In genomic region chr7:103859076-103859475, GRCm38 (mm10) we compare ENCODE assay signal across 18 mouse cellular contexts. TPM values are rescaled to one million over a fixed set of nuclear protein-coding genes. Genes with fewer than 3 reads are reported as not detected.
DNase-seq lines count a peak whose midpoint lies in the region; ATAC-seq and TF ChIP-seq lines count a peak whose summit lies in the region.
"Had no signal": no experiment of that assay in that cellular context is flagged by ENCODE, and none has a peak within 500 bp of the region (broad histone marks: within the 10 kb centered on the region; RNA-seq: fewer than 3 reads in every experiment).

No protein-coding gene starts in this region.

- H3K27ac ChIP-seq in heart, embryonic 13.5 days (replicated peaks): peak overlapping the region; percentile 61
- peak overlapping the region; percentile 89 for H3K27ac ChIP-seq in liver, postnatal 0 days (ENCODE audit: low read depth)
- H3K27ac ChIP-seq in gastrocnemius, adult 2 months: no peak overlapping the region
- H3K27ac ChIP-seq: embryonic facial prominence, embryonic 10.5 days; left cerebral cortex, adult 2 months; limb, embryonic 15.5 days; midbrain, embryonic 12.5 days had no signal

- peak; percentile 87 for ATAC-seq in heart, embryonic 13.5 days (ENCODE audit: extremely low read depth, insufficient number of reproducible peaks, low FRiP score, low TSS enrichment)
- ATAC-seq in G1E (ENCODE audit: extremely low read depth, insufficient number of reproducible peaks, low FRiP score, poor library complexity, severe bottlenecking): peak; percentile 81
- peak; percentile 90 for ATAC-seq in liver, postnatal 0 days

- TF ChIP-seq EP300 in liver, postnatal 0 days (IDR thresholded peaks at IDR 0.05; ENCODE audit: low read depth): peak; percentile 99

- DNase-seq in heart, adult 9 months (ENCODE audit: low spot score in 2 of 2): no peak
- DNase-seq in G1E (ENCODE audit: low spot score): peak; percentile 47
- peak; percentile 75 for DNase-seq in liver, postnatal 0 days
- DNase-seq in gastrocnemius, postnatal 4 days (ENCODE audit: low spot score in 2 of 2): no peak
- DNase-seq in gastrocnemius, adult 2 months: no peak
- DNase-seq in cerebellum, postnatal 36 days: no peak
- DNase-seq: cerebellum, adult 9-11 months had no signal

- intact Hi-C loops in gastrocnemius, adult 2 months (cut with DNase I): no loop called here

- no peak overlapping the region for H3K9ac ChIP-seq in heart, embryonic 13.5 days
- H3K9ac ChIP-seq in liver, postnatal 0 days (replicated peaks): peak overlapping the region; percentile 49
- H3K9ac ChIP-seq: limb, embryonic 15.5 days; midbrain, embryonic 12.5 days had no signal

- peak overlapping the region; percentile 22; the same call in 1 of the 2 replicates for H3K4me2 ChIP-seq in heart, embryonic 13.5 days
- peak overlapping the region; percentile 44 for H3K4me2 ChIP-seq in liver, postnatal 0 days (ENCODE audit: low read depth, low read length)
- H3K4me2 ChIP-seq: limb, embryonic 15.5 days; midbrain, embryonic 12.5 days had no signal

- no peaks in the 10 kb centered on the region for H3K9me3 ChIP-seq in heart, embryonic 13.5 days
- no peaks in the 10 kb centered on the region for H3K9me3 ChIP-seq in G1E (replicated peaks)
- H3K9me3 ChIP-seq in erythroblast, embryonic 14.5 days (ENCODE audit: control insufficient read depth, low read length): no peaks in the 10 kb centered on the region
- H3K9me3 ChIP-seq in liver, postnatal 0 days (ENCODE audit: low read length): no peaks in the 10 kb centered on the region
- H3K9me3 ChIP-seq: embryonic facial prominence, embryonic 10.5 days; limb, embryonic 15.5 days; midbrain, embryonic 12.5 days had no signal

- TF ChIP-seq CTCF in G1E (IDR thresholded peaks at IDR 0.05; ENCODE audit: low read depth, low read length): no peak
- no peak for TF ChIP-seq CTCF in liver, postnatal 0 days (IDR thresholded peaks at IDR 0.05; ENCODE audit: low read depth)
- TF ChIP-seq CTCF in gastrocnemius, adult 2 months (IDR thresholded peaks at IDR 0.05): no peak

- no peak overlapping the region for H3K4me3 ChIP-seq in heart, embryonic 13.5 days
- H3K4me3 ChIP-seq in G1E (ENCODE audit: low read depth, low read length): no peak overlapping the region; the same call in 1 of the 2 replicates
- peak overlapping the region; percentile 54 for H3K4me3 ChIP-seq in erythroblast, embryonic 14.5 days (replicated peaks)
- no peak overlapping the region for H3K4me3 ChIP-seq in liver, postnatal 0 days (ENCODE audit: low read depth, low read length)
- no peak overlapping the region for H3K4me3 ChIP-seq in gastrocnemius, adult 2 months
- H3K4me3 ChIP-seq: embryonic facial prominence, embryonic 10.5 days; left cerebral cortex, adult 2 months; limb, embryonic 15.5 days; midbrain, embryonic 12.5 days had no signal

- H3K27me3 ChIP-seq in heart, embryonic 13.5 days (replicated peaks): no peaks in the 10 kb centered on the region
- H3K27me3 ChIP-seq in G1E (ENCODE audit: insufficient read depth, low read length): no peaks in the 10 kb centered on the region
- H3K27me3 ChIP-seq in erythroblast, embryonic 14.5 days (ENCODE audit: control insufficient read depth): no peaks in the 10 kb centered on the region
- no peaks in the 10 kb centered on the region for H3K27me3 ChIP-seq in liver, postnatal 0 days (ENCODE audit: insufficient read depth, low read length)
- H3K27me3 ChIP-seq: limb, embryonic 15.5 days; midbrain, embryonic 12.5 days had no signal

- H3K36me3 ChIP-seq in heart, embryonic 13.5 days: no peaks in the 10 kb centered on the region
- H3K36me3 ChIP-seq in G1E (replicated peaks): no peaks in the 10 kb centered on the region
- peaks cover 3% of the 10 kb centered on the region for H3K36me3 ChIP-seq in erythroblast, embryonic 14.5 days (ENCODE audit: control insufficient read depth)
- H3K36me3 ChIP-seq in liver, postnatal 0 days (replicated peaks; ENCODE audit: insufficient read depth, low read length): no peaks in the 10 kb centered on the region
- H3K36me3 ChIP-seq: embryonic facial prominence, embryonic 10.5 days; limb, embryonic 15.5 days; midbrain, embryonic 12.5 days had no signal

- H3K4me1 ChIP-seq in heart, embryonic 13.5 days: 0 out of 2 replicates have a peak, but pooled peaks cover 10% of the 10 kb centered on the region
- peaks cover 44% of the 10 kb centered on the region for H3K4me1 ChIP-seq in G1E (ENCODE audit: insufficient read depth, low read depth, low read length)
- H3K4me1 ChIP-seq in erythroblast, embryonic 14.5 days (ENCODE audit: control insufficient read depth): peaks cover 87% of the 10 kb centered on the region
- peaks cover 6% of the 10 kb centered on the region for H3K4me1 ChIP-seq in liver, postnatal 0 days (ENCODE audit: insufficient read depth)
- H3K4me1 ChIP-seq: embryonic facial prominence, embryonic 10.5 days; limb, embryonic 15.5 days; midbrain, embryonic 12.5 days had no signal

- WGBS in heart, embryonic 13.5 days: 10% methylated on average over 2 of the region's 2 CpGs
- 31% methylated on average over 2 of the region's 2 CpGs for WGBS in liver, postnatal 0 days (ENCODE audit: insufficient replicate concordance)

RNA-seq across cellular contexts. Expression of gene Hbb-y, which starts 6.1 kb away (rescaled TPM):
- polyA plus RNA-seq in heart, embryonic 13.5 days (2015; fragmentation: Nextera tagmentation; extraction: Ambion mirVana): 25,617 and 43,684 TPM in 2 replicates
- total RNA-seq in G1E (2014; fragmentation: Nextera tagmentation) (not detected in 2 replicates), G1E (2017) (not detected in 2 replicates)
- polyA plus RNA-seq in G1E (2012): not detected in 2 replicates
- 85.0 and 543 TPM in 2 replicates for polyA plus RNA-seq in erythroblast, embryonic 14.5 days (2012)
- 5.5 and 5.6 TPM in 2 replicates for polyA plus RNA-seq in liver, postnatal 0 days (2015; fragmentation: Nextera tagmentation; extraction: Ambion mirVana)
- not detected for total RNA-seq in gastrocnemius, postnatal 4 days (2021)
- total RNA-seq in gastrocnemius, adult 2 months (2021): not detected
- total RNA-seq: gastrocnemius, adult 8-10 months; left cerebral cortex, adult 2 months had no signal
- polyA plus RNA-seq: C2C12; large intestine, adult 2 months had no signal

RNA-seq across cellular contexts. Expression of gene Hbb-bh1, which starts 16.1 kb away (rescaled TPM):
- 230 and 536 TPM in 2 replicates for polyA plus RNA-seq in heart, embryonic 13.5 days (2015; fragmentation: Nextera tagmentation; extraction: Ambion mirVana)
- 1.6 TPM in 1 of 2 replicates, not detected in the other for total RNA-seq in G1E (2014; fragmentation: Nextera tagmentation)
- total RNA-seq in G1E (2017): 0.41 TPM in 1 of 2 replicates, not detected in the other
- not detected in 2 replicates for polyA plus RNA-seq in G1E (2012)
- 4.0 and 4.3 TPM in 2 replicates for polyA plus RNA-seq in erythroblast, embryonic 14.5 days (2012)
- polyA plus RNA-seq in liver, postnatal 0 days (2015; fragmentation: Nextera tagmentation; extraction: Ambion mirVana): 1.8 and 2.5 TPM in 2 replicates
- total RNA-seq in gastrocnemius, postnatal 4 days (2021): not detected
- not detected for total RNA-seq in gastrocnemius, adult 2 months (2021)
- total RNA-seq: gastrocnemius, adult 8-10 months; left cerebral cortex, adult 2 months had no signal
- polyA plus RNA-seq: C2C12; heart, postnatal 0 days; large intestine, adult 2 months had no signal

RNA-seq across cellular contexts. Expression of gene Hbb-bh2, which starts 18.8 kb away (rescaled TPM):
- polyA plus RNA-seq in heart, embryonic 13.5 days (2015; fragmentation: Nextera tagmentation; extraction: Ambion mirVana): not detected in 2 replicates
- total RNA-seq in G1E (2014; fragmentation: Nextera tagmentation) (not detected in 2 replicates), G1E (2017) (not detected in 2 replicates)
- polyA plus RNA-seq in G1E (2012): not detected in 2 replicates
- 0.10 TPM in 1 of 2 replicates, not detected in the other for polyA plus RNA-seq in erythroblast, embryonic 14.5 days (2012)
- not detected in 2 replicates for polyA plus RNA-seq in liver, postnatal 0 days (2015; fragmentation: Nextera tagmentation; extraction: Ambion mirVana)
- total RNA-seq in gastrocnemius, postnatal 4 days (2021): not detected
- not detected for total RNA-seq in gastrocnemius, adult 2 months (2021)
- total RNA-seq: gastrocnemius, adult 8-10 months; left cerebral cortex, adult 2 months had no signal
- polyA plus RNA-seq: C2C12; forebrain, embryonic 11.5 days; heart, postnatal 0 days; large intestine, adult 2 months; limb, embryonic 15.5 days; midbrain, embryonic 12.5 days had no signal

RNA-seq across cellular contexts. Expression of gene Olfr66, which starts 27.0 kb away (rescaled TPM):
- not detected in 2 replicates for polyA plus RNA-seq in heart, embryonic 13.5 days (2015; fragmentation: Nextera tagmentation; extraction: Ambion mirVana)
- total RNA-seq in G1E (2014; fragmentation: Nextera tagmentation): not detected in 2 replicates
- total RNA-seq in G1E (2017): 0.12 TPM in 1 of 2 replicates, not detected in the other
- polyA plus RNA-seq in G1E (2012): not detected in 2 replicates
- polyA plus RNA-seq in erythroblast, embryonic 14.5 days (2012): not detected in 2 replicates
- not detected in 2 replicates for polyA plus RNA-seq in liver, postnatal 0 days (2015; fragmentation: Nextera tagmentation; extraction: Ambion mirVana)
- not detected for total RNA-seq in gastrocnemius, postnatal 4 days (2021)
- not detected for total RNA-seq in gastrocnemius, adult 2 months (2021)
- total RNA-seq: gastrocnemius, adult 8-10 months; left cerebral cortex, adult 2 months had no signal
- polyA plus RNA-seq: C2C12; embryonic facial prominence, embryonic 10.5 days; forebrain, embryonic 11.5 days; heart, postnatal 0 days; large intestine, adult 2 months; limb, embryonic 15.5 days; midbrain, embryonic 12.5 days had no signal

RNA-seq across cellular contexts. Expression of gene Hbb-bs, which starts 31.2 kb away (rescaled TPM):
- polyA plus RNA-seq in heart, embryonic 13.5 days (2015; fragmentation: Nextera tagmentation; extraction: Ambion mirVana): 15,930 and 21,711 TPM in 2 replicates
- total RNA-seq in G1E (2014; fragmentation: Nextera tagmentation) (153 and 3,173 TPM in 2 replicates), G1E (2017) (10.4 and 23.5 TPM in 2 replicates)
- 137 and 158 TPM in 2 replicates for polyA plus RNA-seq in G1E (2012)
- 263,491 and 269,873 TPM in 2 replicates for polyA plus RNA-seq in erythroblast, embryonic 14.5 days (2012)
- polyA plus RNA-seq in liver, postnatal 0 days (2015; fragmentation: Nextera tagmentation; extraction: Ambion mirVana): 51,353 and 55,260 TPM in 2 replicates
- total RNA-seq in gastrocnemius, postnatal 4 days (2021): 100 to 1,000 TPM; 289 to 541 TPM
- 100 to 1,000 TPM; 210 to 301 TPM for total RNA-seq in gastrocnemius, adult 2 months (2021)
- polyA plus RNA-seq: C2C12 had no signal

Comparison
In these comparisons a context has a peak if more than half of its experiments do, and no peak if none do; other contexts are left out.
1. DNase-seq: peak in G1E (single experiment) and liver, postnatal 0 days (single experiment); none in heart, adult 9 months (0 of 2), gastrocnemius, postnatal 4 days (0 of 2), gastrocnemius, adult 2 months (single experiment) and cerebellum, postnatal 36 days (0 of 2).
2. RNA of gene Hbb-y, which starts 6.1 kb away (polyA plus RNA-seq): 25,617 to 43,684 TPM in heart, embryonic 13.5 days; 85.0 to 543 TPM in erythroblast, embryonic 14.5 days, 5.5 to 5.6 TPM in liver, postnatal 0 days and not detected in G1E; every median in the first group is over 10 times any median in the second.
3. RNA of gene Hbb-bh1, which starts 16.1 kb away (polyA plus RNA-seq): 230 to 536 TPM in heart, embryonic 13.5 days; 4.0 to 4.3 TPM in erythroblast, embryonic 14.5 days, 1.8 to 2.5 TPM in liver, postnatal 0 days and not detected in G1E; every median in the first group is over 10 times any median in the second.
4. Peak in every context shown above with its lines, with median percentiles within 50 percentile points of each other: ATAC-seq.